Mouse (Mus musculus) CH12.LX (cell line): ENCODE measurements around the gene Appl1. TPM values are rescaled to one million over a fixed set of nuclear protein-coding genes. Genes with fewer than 3 reads are reported as not detected.

Experiments
- DNase-seq: peaks from one replicate; pipeline ENCODE4 v3.0.0-alpha.2; 2013; ENCODE audit errors: extremely low read depth
- H3K27ac ChIP-seq: 2 replicates; pipeline ENCODE4 v1.5.1; 2012; ENCODE audit warnings: low read depth, mild to moderate bottlenecking, control low read depth, moderate library complexity; ENCODE audit not compliant: insufficient read depth
- H3K27me3 ChIP-seq: replicated peaks from 2 replicates; pipeline ENCODE3; 2012; ENCODE audit warnings: inconsistent platforms
- H3K36me3 ChIP-seq, 2 experiments: replicated peaks in 1 of 2; 2 replicates each; pipeline versions ENCODE3 to v1.6.1; 2012; ENCODE audit warnings: inconsistent platforms in 1 of 2, low read length in 1 of 2, mild to moderate bottlenecking in 1 of 2, mixed read lengths in 1 of 2, moderate library complexity in 1 of 2; ENCODE audit not compliant: control insufficient read depth in 1 of 2, insufficient read depth in 1 of 2
- H3K4me1 ChIP-seq, 2 experiments: 2 replicates each; pipeline ENCODE4 v1.6.1; 2012; ENCODE audit warnings: inconsistent platforms in 1 of 2, moderate library complexity in 1 of 2; ENCODE audit not compliant: insufficient read depth in 2 of 2, control insufficient read depth in 1 of 2
- H3K4me2 ChIP-seq: 2 replicates; pipeline ENCODE4 v1.6.1; 2012; ENCODE audit warnings: low read depth, mild to moderate bottlenecking, control low read depth; ENCODE audit not compliant: poor library complexity, insufficient read depth, severe bottlenecking
- H3K4me3 ChIP-seq, 3 experiments: fragments of 150-350 bp in 1 of 3; sonication (generic) in 1 of 3; replicated peaks in 1 of 3; 2 replicates each; pipeline versions ENCODE3 to v1.5.1; 2011 to 2012; ENCODE audit warnings: low read depth in 2 of 3, low read length in 2 of 3, mild to moderate bottlenecking in 2 of 3, moderate library complexity in 2 of 3, control low read depth in 1 of 3, improper control_type of control experiment in 1 of 3, inconsistent platforms in 1 of 3, mixed read lengths in 1 of 3; ENCODE audit not compliant: poor library complexity in 1 of 3
- H3K79me2 ChIP-seq: replicated peaks from 2 replicates; pipeline ENCODE4 v1.6.1; 2012; ENCODE audit warnings: mild to moderate bottlenecking, moderate library complexity; ENCODE audit not compliant: control insufficient read depth, poor library complexity, insufficient read depth, severe bottlenecking; ENCODE audit errors: extremely low read depth
- H3K9ac ChIP-seq: 2 replicates; pipeline ENCODE4 v1.6.1; 2012; ENCODE audit warnings: low read depth, mild to moderate bottlenecking, control low read depth, moderate library complexity; ENCODE audit not compliant: insufficient read depth
- H3K9me3 ChIP-seq: replicated peaks from 2 replicates; pipeline ENCODE3; 2012; ENCODE audit warnings: low read length, inconsistent platforms, mixed read lengths
- CHD1 ChIP-seq: IDR thresholded peaks from 2 replicates; pipeline ENCODE4 v1.6.1; 2012; ENCODE audit warnings: low read depth, low read length, improper control_type of control experiment, inconsistent platforms
- CHD2 ChIP-seq: IDR thresholded peaks from 2 replicates; pipeline ENCODE4 v1.6.1; 2011; ENCODE audit warnings: low read length, improper control_type of control experiment
- CTCF ChIP-seq, 2 experiments: IDR thresholded peaks in 1 of 2; conservative IDR thresholded peaks in 1 of 2; 2 replicates each; pipeline ENCODE4 v1.5.1; 2011 to 2012; ENCODE audit warnings: low read depth in 2 of 2, low read length in 2 of 2, improper control_type of control experiment in 1 of 2, inconsistent platforms in 1 of 2, mild to moderate bottlenecking in 1 of 2, moderate library complexity in 1 of 2
- E2F4 ChIP-seq: IDR thresholded peaks from 2 replicates; pipeline ENCODE4 v1.6.1; 2011; ENCODE audit warnings: low read depth, low read length, improper control_type of control experiment; ENCODE audit not compliant: insufficient replicate concordance
- EP300 ChIP-seq: IDR thresholded peaks from 2 replicates; pipeline ENCODE4 v1.6.1; 2011; ENCODE audit warnings: low read length, improper control_type of control experiment
- ETS1 ChIP-seq: conservative IDR thresholded peaks from 2 replicates; pipeline ENCODE4 v1.6.1; 2012; ENCODE audit warnings: low read depth, mild to moderate bottlenecking, inconsistent platforms, low read length, improper control_type of control experiment, moderate library complexity
- GABPA ChIP-seq: IDR thresholded peaks from 2 replicates; pipeline ENCODE4 v1.6.1; 2012; ENCODE audit warnings: low read depth, low read length, improper control_type of control experiment, inconsistent platforms; ENCODE audit not compliant: insufficient replicate concordance
- IRF4 ChIP-seq: IDR thresholded peaks from 2 replicates; pipeline ENCODE4 v1.6.1; 2014; ENCODE audit warnings: low read depth, mild to moderate bottlenecking, inconsistent platforms, low read length, improper control_type of control experiment
- JUND ChIP-seq: conservative IDR thresholded peaks from 2 replicates; pipeline ENCODE4 v1.6.1; 2011; ENCODE audit warnings: low read depth, low read length, improper control_type of control experiment
- MAFK ChIP-seq: IDR thresholded peaks from 2 replicates; pipeline ENCODE4 v1.6.1; 2011; ENCODE audit warnings: low read length, improper control_type of control experiment; ENCODE audit not compliant: insufficient replicate concordance
- MAX ChIP-seq: IDR thresholded peaks from 2 replicates; pipeline ENCODE4 v1.6.1; 2011; ENCODE audit warnings: low read length, improper control_type of control experiment
- MAZ ChIP-seq: IDR thresholded peaks from 2 replicates; pipeline ENCODE4 v1.6.1; 2012; ENCODE audit warnings: low read depth, mild to moderate bottlenecking, inconsistent platforms, low read length, improper control_type of control experiment, moderate library complexity
- MEF2A ChIP-seq: IDR thresholded peaks from 2 replicates; pipeline ENCODE4 v1.6.1; 2014; ENCODE audit warnings: low read depth, mild to moderate bottlenecking, inconsistent platforms, low read length, improper control_type of control experiment, borderline replicate concordance
- MXI1 ChIP-seq: IDR thresholded peaks from 2 replicates; pipeline ENCODE4 v1.6.1; 2011; ENCODE audit warnings: mild to moderate bottlenecking, low read depth, low read length, improper control_type of control experiment
- MYC ChIP-seq: IDR thresholded peaks from 2 replicates; pipeline ENCODE4 v1.6.1; 2011; ENCODE audit warnings: low read depth, mild to moderate bottlenecking, improper control_type of control experiment, low read length
- NELFE ChIP-seq: IDR thresholded peaks from 2 replicates; pipeline ENCODE4 v1.6.1; 2011; ENCODE audit warnings: low read depth, low read length, improper control_type of control experiment
- NRF1 ChIP-seq: IDR thresholded peaks from 2 replicates; pipeline ENCODE4 v1.6.1; 2014; ENCODE audit warnings: low read depth, mild to moderate bottlenecking, inconsistent platforms, low read length, improper control_type of control experiment, moderate library complexity
- PAX5 ChIP-seq: IDR thresholded peaks from 2 replicates; pipeline ENCODE4 v1.6.1; 2012; ENCODE audit warnings: low read length, inconsistent platforms, mixed read lengths
- RAD21 ChIP-seq: IDR thresholded peaks from 2 replicates; pipeline ENCODE4 v1.6.1; 2011; ENCODE audit warnings: low read depth, mild to moderate bottlenecking, low read length, improper control_type of control experiment, moderate library complexity
- RCOR1 ChIP-seq: conservative IDR thresholded peaks from 2 replicates; pipeline ENCODE4 v1.6.1; 2012; ENCODE audit warnings: low read depth, mild to moderate bottlenecking, inconsistent platforms, low read length, improper control_type of control experiment
- SIN3A ChIP-seq: IDR thresholded peaks from 2 replicates; pipeline ENCODE4 v1.6.1; 2012; ENCODE audit warnings: low read length, improper control_type of control experiment, inconsistent platforms
- SMC3 ChIP-seq: IDR thresholded peaks from 2 replicates; pipeline ENCODE4 v1.6.1; 2011; ENCODE audit warnings: low read depth, low read length, improper control_type of control experiment
- TCF12 ChIP-seq: IDR thresholded peaks from 2 replicates; pipeline ENCODE4 v1.6.1; 2014; ENCODE audit warnings: low read depth, mild to moderate bottlenecking, inconsistent platforms, low read length, improper control_type of control experiment
- UBTF ChIP-seq: IDR thresholded peaks from 2 replicates; pipeline ENCODE4 v1.6.1; 2012; ENCODE audit warnings: low read depth, mild to moderate bottlenecking, inconsistent platforms, low read length, improper control_type of control experiment, moderate library complexity
- USF1 ChIP-seq: IDR thresholded peaks from 2 replicates; pipeline ENCODE4 v1.6.1; 2014; ENCODE audit warnings: low read depth, mild to moderate bottlenecking, inconsistent platforms, low read length, improper control_type of control experiment
- USF2 ChIP-seq: conservative IDR thresholded peaks from 2 replicates; pipeline ENCODE4 v1.6.1; 2011; ENCODE audit warnings: low read depth, low read length, improper control_type of control experiment
- ZC3H11A ChIP-seq: IDR thresholded peaks from 2 replicates; pipeline ENCODE4 v1.6.1; 2012; ENCODE audit warnings: low read depth, mild to moderate bottlenecking, inconsistent platforms, low read length, improper control_type of control experiment
- ZKSCAN1 ChIP-seq: IDR thresholded peaks from 2 replicates; pipeline ENCODE4 v1.6.1; 2012; ENCODE audit warnings: low read depth, inconsistent platforms, low read length, improper control_type of control experiment, borderline replicate concordance
- ZMIZ1 ChIP-seq: IDR thresholded peaks from 2 replicates; pipeline ENCODE4 v1.6.1; 2012; ENCODE audit warnings: low read depth, mild to moderate bottlenecking, inconsistent platforms, low read length, improper control_type of control experiment
- ZNF384 ChIP-seq: IDR thresholded peaks from 2 replicates; pipeline ENCODE4 v1.6.1; 2012; ENCODE audit warnings: low read depth, low read length, improper control_type of control experiment, inconsistent platforms
- dilution Hi-C: fragments of 300-500 bp; cut with MboI; formaldehyde crosslinking; loops from 2 replicates; pipeline ENCODE4 v1.14.3; 2020; ENCODE audit warnings: low sequenced_read_pairs; ENCODE audit not compliant: extremely low pct_unique_long_range_greater_than_20kb, extremely low pct_ligation_motif_present
- in situ Hi-C: fragments of 300-500 bp; cut with MboI; formaldehyde crosslinking; loops from 3 replicates; pipeline ENCODE4 v1.14.3; 2019; ENCODE audit warnings: low sequenced_read_pairs, low pct_ligation_motif_present, low pct_unique_long_range_greater_than_20kb, mixed read lengths
- polyA plus RNA-seq: library from polyadenylated mRNA; unstranded; fragments of >175 nt; gene quantifications from 2 replicates; pipeline ENCODE4 v1.2.1, GENCODE M21; 2012; ENCODE audit warnings: low read depth; ENCODE audit not compliant: insufficient read length
- total RNA-seq, 2 experiments: library from RNA; depleted of rRNA; stranded (reverse); fragments of 300-350 nt in 1 of 2; fragments of >200 nt in 1 of 2; gene quantifications; 2 replicates each; pipeline ENCODE4 v1.2.3; 2012 to 2014

Gene Appl1
- total and polyA plus RNA-seq, 3 experiments, result 9.0 to 11.9 (median 11.0) TPM

GRCm38 (mm10) chr14:26988694-26989093 is 17.7 kb upstream of the Appl1 start:
- Histone ChIP-seq H3K27ac (no peak overlapping the region), H3K79me2 (no peaks in the 10 kb centered on the region), H3K9me3 (no peaks in the 10 kb centered on the region), H3K36me3 (no peaks in the 10 kb centered on the region), H3K4me3 (no peak overlapping the region), H3K27me3 (no peaks in the 10 kb centered on the region), H3K4me1 (peaks cover 4 to 7% of the 10 kb centered on the region in 2 experiments; a peak in 3 of 4 replicates), H3K4me2 (no peak overlapping the region), H3K9ac (no peak overlapping the region)
- in situ Hi-C loops, result loop anchor here (25.0 kb wide), 1 partner anchor 301 kb away; the partner anchor contains the start of gene Dnah12
- TF ChIP-seq ZC3H11A, result no peak
- no peak for TF ChIP-seq PAX5
- peak; percentile 48 for TF ChIP-seq RAD21
- TF ChIP-seq TCF12, result no peak
- TF ChIP-seq USF2, result no peak
- TF ChIP-seq E2F4, result 0 out of 2 replicates have a peak, but pooled peaks have one; percentile 18
- TF ChIP-seq MAX, result no peak
- no peak for TF ChIP-seq ZKSCAN1
- TF ChIP-seq ZMIZ1, result no peak
- TF ChIP-seq IRF4, result no peak
- TF ChIP-seq SMC3, result peak; percentile 70
- peak in 1 of 2 experiments; percentile 68; a peak in 2 of 4 replicates for TF ChIP-seq CTCF (conservative IDR thresholded peaks at IDR 0.05 in 1 of 2, IDR thresholded peaks at IDR 0.05 in 1 of 2; ENCODE audit: low read depth in 2 of 2, low read length in 2 of 2)
- no peak for TF ChIP-seq CHD1
- no peak for TF ChIP-seq ZNF384
- peak; percentile 50; the same call in 1 of the 2 replicates for TF ChIP-seq MYC
- no peak for TF ChIP-seq JUND
- no peak for DNase-seq
- dilution Hi-C loops, result no loop called here

- no peak overlapping the region for H3K9ac ChIP-seq
- peaks cover 4% of the 10 kb centered on the region for H3K9me3 ChIP-seq
- no peak overlapping the region for H3K27ac ChIP-seq
- H3K4me2 ChIP-seq, result no peak overlapping the region
- no peaks in the 10 kb centered on the region for H3K36me3 ChIP-seq
- no peak overlapping the region for H3K4me3 ChIP-seq
- H3K4me1 ChIP-seq, result peaks cover 0 to 3% of the 10 kb centered on the region in 2 experiments; a peak in 2 of 4 replicates
- H3K79me2 ChIP-seq, result no peaks in the 10 kb centered on the region
- no peak for DNase-seq
- dilution Hi-C loops, result no loop called here
- in situ Hi-C loops, result loop anchor here (25.0 kb wide), 1 partner anchor 295 kb away; the partner anchor contains the start of gene Dnah12
- no peak for TF ChIP-seq MXI1
- TF ChIP-seq MAZ, result no peak
- no peak for TF ChIP-seq SIN3A
- no peak for TF ChIP-seq MEF2A
- no peak for TF ChIP-seq MYC
- TF ChIP-seq GABPA, result no peak
- no peak for TF ChIP-seq RCOR1
- TF ChIP-seq USF1, result no peak
- TF ChIP-seq EP300, result no peak
- no peak for TF ChIP-seq ZMIZ1
- TF ChIP-seq ETS1, result no peak
- TF ChIP-seq CHD2, result no peak
- no peak for TF ChIP-seq UBTF
- no peak for TF ChIP-seq E2F4
- TF ChIP-seq NRF1, result no peak
- TF ChIP-seq ZNF384, result no peak
- TF ChIP-seq NELFE, result no peak
- no peak for TF ChIP-seq CTCF (conservative IDR thresholded peaks at IDR 0.05 in 1 of 2, IDR thresholded peaks at IDR 0.05 in 1 of 2; ENCODE audit: low read depth in 2 of 2, low read length in 2 of 2)
- TF ChIP-seq MAFK, result no peak
- H3K27me3 ChIP-seq, result no peaks in the 10 kb centered on the region
These were observed 11.1 kb upstream of the Appl1 start for GRCm38 (mm10) chr14:26982150-26982530.
